Mouse (Mus musculus) megakaryocyte, embryonic 14.5 days (primary cell): Measurements from ENCODE around the gene Rlbp1.

Experiments used
- FLI1 ChIP-seq: IDR thresholded peaks from 2 replicates; pipeline ENCODE4 v1.6.1; 2012; ENCODE audit warnings: low read length, inconsistent platforms, mixed read lengths
- GATA1 ChIP-seq: IDR thresholded peaks from 3 replicates; pipeline ENCODE4 v1.6.1; 2012; ENCODE audit warnings: mixed read lengths, low read length, inconsistent platforms, borderline replicate concordance

DNA sequence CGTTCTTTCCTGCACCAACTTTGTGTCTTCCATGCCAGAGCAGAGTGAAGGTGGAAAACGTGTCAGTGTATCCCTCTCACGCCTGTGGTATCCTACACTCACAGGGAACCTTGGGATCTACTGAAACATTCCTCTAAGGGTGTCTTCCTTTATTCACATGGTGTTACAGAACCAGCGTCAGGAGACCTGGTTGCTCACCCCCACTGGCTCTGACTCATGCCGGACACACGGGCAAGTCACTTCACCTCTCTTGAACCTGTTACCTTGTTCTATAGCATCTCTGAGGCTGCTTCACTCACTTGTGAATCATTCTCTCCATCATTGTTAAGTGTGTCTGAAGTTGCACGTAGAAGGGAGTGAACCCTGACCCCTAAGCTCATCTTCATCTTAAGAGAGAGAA lies 24.0 kb downstream of the Rlbp1 start:
- TF ChIP-seq GATA1 (no peak), FLI1 (no peak)
